Mouse (Mus musculus) liver, embryonic 14.5 days (tissue): Measurements from ENCODE around the gene Palm. TPM values are rescaled to one million over a fixed set of nuclear protein-coding genes. Genes with fewer than 3 reads are reported as not detected.
A peak's percentile ranks its signal among the peaks of the same experiment; 100 is the strongest.

Source experiments
- ATAC-seq: fragments of 200-750 bp; cut with Nextera tagmentation; 2 replicates; pipeline ENCODE4 v1.8.0; 2017; ENCODE audit warnings: moderate number of reproducible peaks, mild to moderate bottlenecking, moderate library complexity; ENCODE audit not compliant: insufficient read depth
- DNase-seq, 3 experiments: peaks; one replicate each; pipeline ENCODE4 v3.0.0-alpha.2; 2012 to 2013; ENCODE audit warnings: low read depth in 3 of 3, low spot score in 3 of 3
- H3K27ac ChIP-seq: fragments of 300-500 bp; sonication (generic); 2 replicates; pipeline ENCODE4 v1.5.1; 2014; ENCODE audit warnings: moderate library complexity, mild to moderate bottlenecking, control low read depth, inconsistent platforms
- H3K27me3 ChIP-seq: fragments of 300-500 bp; sonication (generic); 2 replicates; pipeline ENCODE4 v1.6.1; 2014; ENCODE audit warnings: mild to moderate bottlenecking, low read length, moderate library complexity; ENCODE audit not compliant: control insufficient read depth, insufficient read depth
- H3K36me3 ChIP-seq: fragments of 300-500 bp; sonication (generic); replicated peaks from 2 replicates; pipeline ENCODE4 v1.6.1; 2014; ENCODE audit warnings: low read depth; ENCODE audit not compliant: control insufficient read depth, insufficient read depth
- H3K4me1 ChIP-seq, 2 experiments: fragments of 200-500 bp in 1 of 2; fragments of 300-500 bp in 1 of 2; sonication (generic) in 1 of 2; replicated peaks; 2 replicates each; pipeline ENCODE4 v1.6.1; 2012 to 2014; ENCODE audit warnings: antibody characterized with exemption in 1 of 2, inconsistent platforms in 1 of 2, low read length in 1 of 2; ENCODE audit not compliant: control insufficient read depth in 2 of 2, insufficient read depth in 2 of 2
- H3K4me2 ChIP-seq: fragments of 300-500 bp; sonication (generic); 2 replicates; pipeline ENCODE4 v1.6.1; 2014; ENCODE audit warnings: low read depth, mild to moderate bottlenecking, control low read depth, moderate library complexity
- H3K4me3 ChIP-seq, 2 experiments: fragments of 200-500 bp in 1 of 2; fragments of 300-500 bp in 1 of 2; sonication (generic) in 1 of 2; 2 replicates each; pipeline ENCODE4 v1.5.1; 2012 to 2014; ENCODE audit warnings: low read depth in 2 of 2, low read length in 2 of 2, mild to moderate bottlenecking in 2 of 2, control low read depth in 1 of 2, inconsistent platforms in 1 of 2, moderate library complexity in 1 of 2; ENCODE audit not compliant: insufficient read depth in 1 of 2
- H3K9ac ChIP-seq: fragments of 300-500 bp; sonication (generic); replicated peaks from 2 replicates; pipeline ENCODE4 v1.6.1; 2014; ENCODE audit warnings: mild to moderate bottlenecking, control low read depth, moderate library complexity
- H3K9me3 ChIP-seq: fragments of 300-500 bp; sonication (generic); 2 replicates; pipeline ENCODE4 v1.6.1; 2016; ENCODE audit warnings: low read length, mixed read lengths; ENCODE audit not compliant: control insufficient read depth
- CTCF ChIP-seq: IDR thresholded peaks from 2 replicates; pipeline ENCODE4 v1.5.1; 2016; ENCODE audit warnings: antibody characterized with exemption, low read depth, control low read depth
- EP300 ChIP-seq: IDR thresholded peaks from 2 replicates; pipeline ENCODE4 v1.6.1; 2016; ENCODE audit warnings: antibody characterized with exemption, low read depth
- WGBS: fragments of 180-500 bp; shearing (Covaris S2); extraction: QIAGEN DNeasy Blood & Tissue Kit; methylation state at CpG from one replicate; pipeline ENCODE4 v1.1.7; 2014; ENCODE audit not compliant: insufficient replicate concordance; 5-methylcytosine and 5-hydroxymethylcytosine counted together
- polyA plus RNA-seq, 2 experiments: library from polyadenylated mRNA; depleted of rRNA in 1 of 2; stranded (reverse) in 1 of 2; unstranded in 1 of 2; fragments of >200 nt; fragmentation: Nextera tagmentation in 1 of 2; extraction: Ambion mirVana in 1 of 2; gene quantifications; 2 replicates each; pipeline versions ENCODE4 v1.2.1 to v1.2.3; 2012 to 2014

Palm gene
- polyA plus RNA-seq, 2 experiments, result 3.5 to 4.1 TPM

DNA sequence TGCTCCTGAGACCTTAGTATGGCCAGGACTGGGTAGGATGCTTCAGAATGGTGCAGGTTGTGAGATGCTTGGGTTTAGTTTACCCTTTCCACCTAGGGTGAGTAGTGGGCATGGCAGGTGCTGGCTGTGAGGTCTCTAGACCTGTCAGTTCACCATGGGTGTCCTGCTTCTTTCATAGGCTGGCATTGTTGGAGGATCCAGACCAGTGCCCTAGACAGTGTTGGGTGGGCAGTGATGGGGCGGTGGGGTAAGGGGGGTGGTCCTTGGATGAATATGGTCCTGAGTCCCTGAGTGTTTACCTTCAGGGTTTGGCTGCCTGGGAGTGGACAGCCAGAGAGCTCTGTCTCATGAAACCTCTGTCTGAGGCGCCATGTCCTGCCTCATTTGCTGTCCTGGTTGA lies 64.5 kb downstream of the Palm start:
- ATAC-seq (no peak), DNase-seq (no peak)
- Histone ChIP-seq H3K4me1 (peaks cover 12 to 32% of the 10 kb centered on the region in 2 experiments), H3K27ac (no peak overlapping the region), H3K27me3 (no peaks in the 10 kb centered on the region), H3K4me2 (peak overlapping the region; percentile 87), H3K9me3 (no peaks in the 10 kb centered on the region), H3K9ac (no peak overlapping the region), H3K36me3 (peaks cover 64% of the 10 kb centered on the region), H3K4me3 (no peak overlapping the region)
- TF ChIP-seq EP300 (no peak), CTCF (no peak)
- WGBS, result 85% methylated on average over 2 of the region's 2 CpGs

DNA sequence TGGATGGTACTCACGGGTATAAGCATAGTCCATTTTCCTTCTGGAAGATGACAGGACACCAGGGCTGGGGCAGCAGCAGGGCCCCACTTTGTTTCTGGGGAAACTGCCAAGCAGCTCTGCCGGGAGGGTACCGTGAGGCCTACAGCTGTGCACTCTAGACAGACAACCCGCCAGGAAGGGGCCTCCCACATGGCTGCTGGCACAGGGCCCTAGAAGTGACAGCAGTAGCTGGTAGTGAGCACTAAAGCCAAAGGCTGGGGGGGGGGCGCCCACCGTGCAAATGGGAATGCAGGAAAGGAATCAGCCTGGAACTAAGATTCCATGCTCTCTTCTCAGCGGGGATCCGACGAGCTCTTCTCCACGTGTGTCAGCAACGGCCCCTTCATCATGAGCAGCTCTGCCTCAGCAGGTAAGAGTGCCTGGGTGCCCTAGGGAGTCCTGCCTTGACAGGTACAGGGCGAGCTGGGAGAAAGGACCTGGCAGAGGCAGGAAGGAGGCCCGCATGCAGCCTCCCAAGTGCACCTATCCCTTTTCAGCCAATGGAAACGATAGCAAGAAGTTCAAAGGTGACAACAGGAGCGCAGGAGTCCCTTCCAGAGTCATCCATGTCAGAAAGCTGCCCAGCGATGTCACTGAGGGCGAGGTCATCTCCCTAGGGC lies 65.2 kb downstream of the Palm start:
- no peak overlapping the region for H3K9ac ChIP-seq
- no peak for DNase-seq
- no peak overlapping the region for H3K27ac ChIP-seq
- H3K27me3 ChIP-seq, result no peaks in the 10 kb centered on the region
- H3K4me1 ChIP-seq, result peaks cover 8 to 27% of the 10 kb centered on the region in 2 experiments; a peak in 3 of 4 replicates
- peaks cover 70% of the 10 kb centered on the region for H3K36me3 ChIP-seq
- WGBS, result 68% methylated on average over 17 of the region's 17 CpGs
- no peak for ATAC-seq
- H3K4me3 ChIP-seq, result no peak overlapping the region
- TF ChIP-seq EP300, result no peak
- no peak for TF ChIP-seq CTCF
- H3K9me3 ChIP-seq, result no peaks in the 10 kb centered on the region
- peak overlapping the region; percentile 87 for H3K4me2 ChIP-seq

DNA sequence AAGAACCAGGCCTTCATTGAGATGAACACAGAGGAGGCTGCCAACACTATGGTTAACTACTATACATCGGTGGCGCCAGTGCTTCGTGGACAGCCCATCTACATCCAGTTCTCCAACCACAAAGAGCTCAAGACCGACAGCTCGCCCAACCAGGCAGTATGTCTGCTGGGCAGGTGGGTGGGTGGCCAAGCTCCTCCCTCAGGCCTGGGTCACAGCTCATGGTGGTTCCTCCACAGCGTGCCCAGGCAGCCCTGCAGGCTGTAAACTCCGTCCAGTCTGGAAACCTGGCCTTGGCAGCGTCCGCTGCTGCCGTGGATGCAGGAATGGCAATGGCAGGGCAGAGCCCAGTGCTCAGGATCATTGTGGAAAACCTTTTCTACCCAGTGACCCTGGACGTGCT lies 65.7 kb downstream of the Palm start:
- ATAC-seq, result no peak
- no peak for DNase-seq

DNA sequence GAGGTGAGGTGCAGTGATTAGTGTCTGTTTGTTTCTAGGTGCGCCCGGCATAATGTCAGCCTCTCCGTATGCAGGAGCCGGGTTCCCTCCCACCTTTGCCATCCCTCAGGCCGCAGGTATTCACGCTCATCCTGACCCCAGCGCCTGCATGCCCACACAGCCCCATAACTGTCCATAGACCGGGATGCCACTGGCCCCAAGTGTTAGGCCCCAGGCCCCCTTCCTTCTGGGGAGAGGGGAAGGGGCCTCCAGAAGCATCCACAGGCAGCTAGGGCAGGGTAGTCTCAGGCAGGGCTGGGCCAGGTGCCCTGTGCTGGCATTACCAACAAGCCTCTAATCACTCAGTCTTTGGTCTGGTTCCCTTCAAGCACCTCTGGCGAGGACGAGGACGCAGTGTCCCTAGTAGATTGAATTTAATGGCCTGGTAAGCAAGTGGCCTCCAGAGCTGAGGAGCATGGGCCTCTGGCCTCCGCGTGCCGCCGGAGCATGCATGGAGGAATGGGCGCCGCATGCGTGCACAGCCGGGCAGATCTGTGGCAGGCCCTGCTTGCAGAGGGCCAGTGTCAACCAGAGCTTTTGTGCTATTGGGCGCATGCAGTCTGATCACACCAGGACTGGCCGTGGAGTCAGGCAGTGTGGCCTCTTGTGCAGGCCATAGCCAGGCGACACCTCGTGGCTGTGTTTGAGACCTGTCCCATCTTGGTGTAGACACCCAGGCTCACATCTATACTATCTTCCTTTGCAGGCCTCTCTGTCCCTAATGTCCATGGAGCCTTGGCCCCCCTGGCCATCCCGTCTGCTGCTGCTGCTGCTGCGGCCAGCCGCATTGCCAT lies 66.9 kb downstream of the Palm start:
- Histone ChIP-seq H3K9ac (no peak overlapping the region), H3K36me3 (peaks cover 75% of the 10 kb centered on the region), H3K27me3 (no peaks in the 10 kb centered on the region), H3K27ac (no peak overlapping the region), H3K4me1 (peaks cover 8 to 24% of the 10 kb centered on the region in 2 experiments; a peak in 3 of 4 replicates), H3K9me3 (no peaks in the 10 kb centered on the region), H3K4me3 (no peak overlapping the region), H3K4me2 (no peak overlapping the region)
- no peak for TF ChIP-seq CTCF
- no peak for TF ChIP-seq EP300
- WGBS, result 90% methylated on average over 26 of the region's 26 CpGs
- DNase-seq, result no peak
- ATAC-seq, result no peak

More for the DNA sequence above, 65.7 kb downstream of the Palm start:
- no peak overlapping the region for H3K27ac ChIP-seq
- no peak overlapping the region for H3K4me3 ChIP-seq
- no peak overlapping the region for H3K9ac ChIP-seq
- H3K4me2 ChIP-seq, result no peak overlapping the region
- H3K36me3 ChIP-seq, result peaks cover 75% of the 10 kb centered on the region
- WGBS, result 88% methylated on average over 11 of the region's 11 CpGs
- H3K4me1 ChIP-seq, result peaks cover 8 to 24% of the 10 kb centered on the region in 2 experiments; a peak in 3 of 4 replicates
- H3K27me3 ChIP-seq, result no peaks in the 10 kb centered on the region
- H3K9me3 ChIP-seq, result no peaks in the 10 kb centered on the region
- TF ChIP-seq CTCF, result no peak
- no peak for TF ChIP-seq EP300
